Mouse (Mus musculus) heart, adult 8-10 months (tissue): ENCODE results near the gene Trmo. TPM values are rescaled to one million over a fixed set of nuclear protein-coding genes. Genes with fewer than 3 reads are reported as not detected.

Experiments
- DNase-seq: peaks from one replicate; pipeline ENCODE4 v3.0.0; 2022; ENCODE audit warnings: low spot score
- total RNA-seq, 4 experiments: library from RNA; stranded (reverse); gene quantifications; 2 replicates each; pipeline ENCODE4 v1.2.4; 2022

Trmo gene
- total RNA-seq, 4 experiments from 2014 or later = 2.1 to 3.7 (median 3.2) TPM

DNA sequence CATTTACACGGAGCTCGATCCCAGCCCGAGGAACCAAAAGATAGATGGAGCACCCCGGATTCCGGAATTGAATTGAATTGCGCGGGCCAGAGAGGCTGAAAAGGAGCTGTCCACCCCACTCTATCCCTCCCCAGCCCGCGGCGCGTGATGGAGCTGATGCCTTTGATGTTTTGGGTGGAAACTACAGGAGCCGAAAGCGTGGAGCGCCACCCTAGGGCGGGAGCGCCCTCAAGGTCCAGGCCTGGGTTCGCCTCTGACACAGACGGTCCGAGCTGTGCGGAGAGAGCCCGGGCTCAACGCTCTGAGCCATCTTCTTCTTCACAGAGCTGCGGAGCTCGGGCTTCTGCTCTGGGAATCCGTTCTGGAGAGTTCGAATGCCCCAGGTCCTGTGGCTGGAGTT lies 49.7 kb downstream of the Trmo start:
- no peak for DNase-seq

- DNase-seq = no peak
These were observed 50.2 kb downstream of the Trmo start for GRCm38 (mm10) chr4:46339026-46339425.

GRCm38 (mm10) chr4:46337990-46338389 lies 51.2 kb downstream of the Trmo start:
- peak; percentile 2 for DNase-seq

DNA sequence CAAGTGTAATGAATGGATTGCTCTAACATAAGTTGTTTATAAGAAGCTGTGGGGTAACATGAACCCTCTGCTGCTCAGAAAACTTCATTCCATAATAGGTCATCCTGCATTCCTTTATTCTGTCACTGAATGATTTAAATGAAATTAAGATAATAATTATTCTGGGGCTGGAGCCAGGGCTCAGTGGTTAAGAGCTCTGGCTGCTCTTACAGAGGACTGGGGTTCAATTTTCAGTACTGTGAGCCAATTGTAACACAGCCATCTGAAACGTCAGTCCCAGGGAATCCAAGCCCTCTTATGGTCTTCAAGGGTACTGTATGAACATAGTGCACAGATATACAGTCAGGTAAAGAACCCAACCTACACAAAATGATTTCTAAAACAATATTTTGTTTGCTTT lies 53.4 kb downstream of the Trmo start:
- DNase-seq = no peak

DNA sequence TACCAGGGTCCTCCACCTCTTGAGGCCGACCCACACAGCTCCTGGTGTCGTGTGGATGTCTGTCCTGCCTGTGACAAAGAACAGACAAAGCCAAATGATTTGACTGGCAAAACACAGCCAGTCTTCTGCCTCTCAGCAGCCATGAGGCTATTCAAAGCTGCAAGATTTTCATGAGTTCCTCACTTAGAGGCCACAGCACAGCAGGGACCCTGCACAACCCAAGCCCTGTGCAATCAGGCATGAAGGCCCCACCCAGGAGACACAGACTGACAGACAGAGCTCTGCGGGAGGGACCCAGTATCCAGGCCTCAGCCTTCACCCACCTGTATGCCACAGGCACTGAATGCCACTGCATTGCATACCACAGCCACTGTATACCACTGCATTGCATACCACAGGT lies 60.3 kb downstream of the Trmo start:
- DNase-seq = no peak

Other genes starting within 250 kb of the Trmo start
- gene Xpa, start 193.1 kb downstream of the Trmo start, total RNA-seq = 1 to 10 TPM; 6.1 to 9.6 (median 6.8) TPM
- gene Foxe1, start 45.8 kb downstream of the Trmo start, total RNA-seq = not detected
- gene Hemgn, start 24.1 kb upstream of the Trmo start, total RNA-seq = under 1 TPM in 1 of 4 experiments, not detected in 3; 0.37 TPM
- gene Anp32b, start 61.5 kb upstream of the Trmo start, total RNA-seq = 10 to 100 TPM; 59.5 to 64.7 (median 61.5) TPM
- gene Nans, start 99.8 kb upstream of the Trmo start, total RNA-seq = 10 to 100 TPM; 12.1 to 16.8 (median 15.6) TPM
- 1 to 10 TPM; 1.6 to 2.5 (median 2.1) TPM for gene Trim14, start 146.7 kb upstream of the Trmo start, total RNA-seq
- under 1 TPM; 0.22 to 0.63 (median 0.46) TPM for gene Coro2a, start 212.8 kb upstream of the Trmo start, total RNA-seq